Mouse (Mus musculus) layer of hippocampus, adult 8-10 months (tissue): ENCODE results near the gene Heatr9. TPM values are rescaled to one million over a fixed set of nuclear protein-coding genes. Genes with fewer than 3 reads are reported as not detected.
"Not testable (repeated sequence)": the region's sequence is repeated elsewhere in the genome, so short reads cannot be mapped to it uniquely, and the experiment has no call there.

Source experiments
- DNase-seq, 2 experiments: peaks; one replicate each; pipeline ENCODE4 v3.0.0; 2022; ENCODE audit warnings: low spot score in 2 of 2
- total RNA-seq, 4 experiments: library from RNA; stranded (reverse); gene quantifications; 2 replicates each; pipeline ENCODE4 v1.2.4; 2022

Heatr9 gene
- total RNA-seq: not detected

DNA sequence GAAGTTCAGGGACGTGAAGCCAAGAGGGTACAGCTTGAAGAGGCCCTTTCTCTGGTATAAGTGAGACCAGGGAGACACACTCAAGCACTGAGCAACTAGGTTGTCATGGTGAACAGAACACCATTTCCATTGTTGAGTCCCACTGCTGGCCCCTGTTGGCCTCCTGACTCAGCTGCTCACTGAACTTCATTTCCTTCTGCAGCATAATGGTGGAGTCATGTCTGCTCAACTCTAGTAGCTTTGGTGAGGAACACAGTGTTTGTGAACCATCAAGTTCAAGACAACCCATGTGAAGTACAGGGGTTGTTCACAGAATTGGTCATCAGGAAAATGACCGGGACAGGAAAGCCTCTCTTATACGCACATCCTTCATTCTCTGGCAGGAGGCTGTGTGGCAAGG, at the start of gene Heatr9:
Heatr9 (minus strand) TSS at position 101 of the 400 bp plus-strand sequence.
- no peak for DNase-seq

DNA sequence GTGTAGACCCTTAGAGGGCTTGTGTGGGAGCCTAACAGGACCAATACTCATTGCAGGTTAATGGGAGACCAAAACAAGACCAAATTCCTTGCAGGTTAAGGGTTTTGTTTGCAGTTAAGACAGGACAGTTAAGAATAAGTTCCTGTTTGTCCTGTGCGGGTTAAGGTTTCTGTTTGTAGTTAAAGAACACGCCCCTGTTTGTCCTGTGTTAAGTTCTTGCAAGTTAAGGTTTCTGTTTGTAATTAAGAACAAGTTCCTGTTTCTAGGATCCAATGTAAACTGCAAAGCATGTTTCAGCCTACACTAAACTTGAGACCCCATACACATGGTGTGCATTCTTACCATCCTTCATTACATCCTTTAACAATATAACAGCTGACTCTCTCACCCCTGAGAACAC, 48.2 kb upstream of the Heatr9 start:
- no peak for DNase-seq

GRCm38 (mm10) chr11:83569249-83569648, 47.3 kb upstream of the Heatr9 start:
- DNase-seq: no peak

GRCm38 (mm10) chr11:83568786-83569185, 46.8 kb upstream of the Heatr9 start:
- no peak for DNase-seq

- no peak for DNase-seq
Observed at GRCm38 (mm10) chr11:83568061-83568460, 46.1 kb upstream of the Heatr9 start.

GRCm38 (mm10) chr11:83567311-83567710, 45.3 kb upstream of the Heatr9 start:
- DNase-seq: no peak

- DNase-seq: no peak
Observed at GRCm38 (mm10) chr11:83566617-83567016, 44.6 kb upstream of the Heatr9 start.

- peak in 1 of 2 experiments; percentile 26 for DNase-seq
Observed at GRCm38 (mm10) chr11:83563754-83564153, 41.8 kb upstream of the Heatr9 start.

GRCm38 (mm10) chr11:83562311-83562887, 40.4 kb upstream of the Heatr9 start:
- no peak for DNase-seq

DNA sequence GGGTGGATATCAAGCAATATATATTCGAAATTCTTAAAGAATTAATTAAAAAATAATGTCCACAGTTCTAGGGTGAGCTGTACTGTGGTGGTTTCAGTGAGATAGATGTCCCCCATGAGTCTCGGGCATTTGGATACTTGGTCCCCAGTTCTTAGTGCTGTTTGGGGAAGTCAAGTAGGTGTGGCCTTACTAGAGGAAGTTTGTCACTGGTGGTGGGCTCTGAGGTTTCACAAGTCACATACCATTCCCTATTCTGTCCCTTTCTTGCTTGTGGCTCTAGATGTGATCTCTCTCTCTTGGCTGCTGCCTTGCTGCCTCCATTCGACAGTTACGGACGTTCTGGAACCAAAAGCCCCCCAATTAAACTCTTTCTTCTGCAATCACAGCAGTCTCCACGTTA, 38.4 kb upstream of the Heatr9 start:
- no peak for DNase-seq

- DNase-seq: no peak
Observed at GRCm38 (mm10) chr11:83557074-83557473, 35.1 kb upstream of the Heatr9 start.

GRCm38 (mm10) chr11:83556085-83556781, 34.3 kb upstream of the Heatr9 start:
- DNase-seq: peak in 1 of 2 experiments; percentile 16

GRCm38 (mm10) chr11:83551668-83552067, 29.7 kb upstream of the Heatr9 start:
- DNase-seq: no peak

GRCm38 (mm10) chr11:83551037-83551436, 29.1 kb upstream of the Heatr9 start:
- not testable (repeated sequence) for DNase-seq

DNA sequence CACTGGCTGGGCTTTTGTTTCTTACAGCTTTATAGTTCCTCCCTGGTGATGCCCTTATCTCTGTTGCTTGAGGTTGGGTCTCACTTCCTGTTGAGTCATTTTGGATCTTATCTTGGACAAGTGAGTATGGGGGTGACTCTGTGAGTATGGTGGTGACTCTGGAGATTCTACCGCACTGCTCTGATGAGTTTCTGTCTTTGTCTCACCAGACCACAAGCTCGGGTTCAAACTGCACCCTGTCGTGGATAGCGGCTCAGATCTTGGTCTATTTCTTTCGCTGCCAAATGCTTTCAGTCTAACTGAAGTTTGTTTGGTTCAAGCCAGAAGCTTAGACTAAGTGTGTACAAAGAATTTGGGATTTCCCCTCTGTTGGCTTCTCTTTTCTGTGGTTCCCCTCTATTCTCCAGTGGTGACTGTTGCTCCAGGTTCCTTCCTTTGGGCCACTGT, 28.2 kb upstream of the Heatr9 start:
- DNase-seq: no peak

DNA sequence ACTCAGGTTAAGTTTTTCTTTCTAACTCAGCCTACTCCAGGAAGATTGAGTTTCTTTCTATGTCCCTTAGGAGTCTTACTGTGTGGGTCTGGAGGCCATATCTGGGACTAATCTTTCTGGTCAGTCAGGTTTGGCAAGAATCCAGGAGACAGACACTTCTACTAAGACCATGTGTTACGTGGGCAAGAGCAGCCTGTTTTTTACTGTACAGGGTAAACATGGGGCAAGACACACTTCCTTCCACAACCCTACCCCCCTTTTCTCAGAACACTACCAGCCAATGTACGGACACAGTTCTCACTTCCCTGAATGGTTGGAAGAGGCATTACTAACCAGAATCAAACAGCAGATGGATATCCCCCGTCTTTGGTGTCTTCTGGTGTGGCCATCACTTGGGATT, 22.2 kb upstream of the Heatr9 start:
- no peak for DNase-seq

DNA sequence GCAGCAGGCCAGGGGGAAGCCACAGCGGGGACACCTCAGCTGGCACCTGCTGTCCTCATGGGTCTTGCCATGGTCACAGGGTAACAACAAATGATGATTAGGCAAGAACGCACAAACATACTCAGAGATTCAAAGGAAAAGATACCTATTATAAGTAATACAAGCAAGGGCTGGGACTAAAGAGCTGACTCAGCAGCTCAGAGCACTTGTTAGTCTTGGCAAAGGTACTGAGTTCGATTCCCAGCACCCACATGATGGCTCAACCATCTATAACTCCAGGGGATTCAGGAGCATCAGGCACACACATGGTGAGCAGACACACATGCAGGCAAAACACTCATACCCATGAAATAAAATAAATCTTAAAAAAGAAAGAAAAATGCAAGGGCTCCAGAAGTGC, 19.4 kb upstream of the Heatr9 start:
- DNase-seq: no peak

GRCm38 (mm10) chr11:83540931-83541330, 19.0 kb upstream of the Heatr9 start:
- DNase-seq: no peak

GRCm38 (mm10) chr11:83538705-83539314, 16.8 kb upstream of the Heatr9 start:
- no peak for DNase-seq

GRCm38 (mm10) chr11:83536831-83537230, 14.9 kb upstream of the Heatr9 start:
- DNase-seq: no peak

DNA sequence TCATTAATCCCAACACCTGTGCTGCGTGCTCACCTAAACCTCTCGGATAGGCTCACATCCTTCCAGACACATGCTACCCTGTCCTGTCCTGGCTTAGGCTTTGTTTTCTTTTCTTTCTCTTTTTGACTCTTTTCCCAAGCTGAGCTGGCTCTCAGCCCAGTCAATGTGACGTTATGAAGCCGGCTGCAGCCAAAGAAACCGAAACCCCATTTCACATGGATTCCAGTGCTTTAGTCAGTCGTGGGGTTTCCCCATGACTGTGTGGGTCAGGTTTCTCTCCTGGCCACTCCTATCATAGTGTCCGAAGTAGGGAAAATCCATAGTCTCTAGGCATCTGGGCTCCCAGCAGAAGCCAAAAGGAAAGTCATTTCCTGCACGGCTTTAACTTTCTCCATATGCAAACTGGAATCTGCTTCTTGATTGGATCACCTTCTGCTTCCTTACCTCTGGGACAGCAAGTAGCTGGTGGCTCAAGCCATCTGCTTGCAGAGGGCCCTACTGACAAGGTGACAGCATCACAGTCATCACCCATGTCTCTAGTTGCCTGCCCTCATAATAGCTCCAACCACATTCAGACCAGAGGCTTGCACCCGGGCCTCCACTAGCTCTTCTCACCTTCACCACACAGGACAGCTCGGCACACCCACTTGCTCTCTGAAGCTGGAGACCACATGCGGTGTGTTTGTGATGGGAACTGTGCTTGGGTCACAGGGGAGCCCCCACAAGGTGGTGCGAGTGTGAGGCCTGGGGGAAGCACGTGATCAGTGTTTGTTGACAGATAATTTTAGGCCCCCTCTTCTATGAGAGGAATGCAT, 12.8 kb upstream of the Heatr9 start:
- DNase-seq: peak; percentile 43 to 72

DNA sequence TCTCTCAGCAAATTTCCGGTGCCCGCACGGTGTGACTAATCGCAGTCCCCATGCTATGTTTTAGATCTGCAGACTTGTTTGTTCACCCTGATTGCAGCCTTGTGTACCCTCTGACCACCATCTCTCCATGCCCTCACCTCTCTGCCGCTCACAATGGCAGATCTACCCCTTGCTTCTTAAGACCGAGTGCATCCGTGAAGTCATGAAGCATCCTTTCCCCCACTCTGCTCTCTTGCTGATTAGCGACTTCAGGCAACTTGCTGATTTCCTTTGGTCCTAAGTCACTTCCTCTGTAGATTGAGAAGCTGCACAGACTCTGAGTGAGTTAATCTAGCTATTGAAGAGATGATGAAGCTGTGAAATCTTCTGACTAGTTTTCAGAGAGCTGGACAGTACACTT, 12.2 kb upstream of the Heatr9 start:
- no peak for DNase-seq
